Mouse (Mus musculus) spleen, postnatal 10 days (tissue): ENCODE results near the gene Aspm.

Experiments used
- DNase-seq, 2 experiments: peaks; one replicate each; pipeline ENCODE4 v3.0.0; 2021 to 2022; ENCODE audit warnings: low spot score in 2 of 2

The Aspm gene

GRCm38 (mm10) chr1:139501258-139501752, 46.7 kb downstream of the Aspm start, which contains the start of gene F13b:
TSS of gene F13b (plus strand) at chr1:139501702.
- no peak for DNase-seq

GRCm38 (mm10) chr1:139514556-139514955, 60.0 kb downstream of the Aspm start:
- DNase-seq = no peak
